Mouse (Mus musculus) CH12.LX (cell line): ENCODE measurements at regions not wholly inside any gene's neighbourhood (a gene's known extent, or its start where the extent isn't known, plus 50 kb on each side); places are given as distances from the start of the nearest gene placed in this dataset.
"Not testable (repeated sequence)": the region's sequence is repeated elsewhere in the genome, so short reads cannot be mapped to it uniquely, and the experiment has no call there.

Experiments used
- DNase-seq: peaks from one replicate; pipeline ENCODE4 v3.0.0-alpha.2; 2013; ENCODE audit errors: extremely low read depth
- H3K27ac ChIP-seq: 2 replicates; pipeline ENCODE4 v1.5.1; 2012; ENCODE audit warnings: low read depth, mild to moderate bottlenecking, control low read depth, moderate library complexity; ENCODE audit not compliant: insufficient read depth
- H3K27me3 ChIP-seq: replicated peaks from 2 replicates; pipeline ENCODE3; 2012; ENCODE audit warnings: inconsistent platforms
- H3K36me3 ChIP-seq, 2 experiments: replicated peaks in 1 of 2; 2 replicates each; pipeline versions ENCODE3 to v1.6.1; 2012; ENCODE audit warnings: inconsistent platforms in 1 of 2, low read length in 1 of 2, mild to moderate bottlenecking in 1 of 2, mixed read lengths in 1 of 2, moderate library complexity in 1 of 2; ENCODE audit not compliant: control insufficient read depth in 1 of 2, insufficient read depth in 1 of 2
- H3K4me1 ChIP-seq, 2 experiments: 2 replicates each; pipeline ENCODE4 v1.6.1; 2012; ENCODE audit warnings: inconsistent platforms in 1 of 2, moderate library complexity in 1 of 2; ENCODE audit not compliant: insufficient read depth in 2 of 2, control insufficient read depth in 1 of 2
- H3K4me2 ChIP-seq: 2 replicates; pipeline ENCODE4 v1.6.1; 2012; ENCODE audit warnings: low read depth, mild to moderate bottlenecking, control low read depth; ENCODE audit not compliant: poor library complexity, insufficient read depth, severe bottlenecking
- H3K4me3 ChIP-seq, 3 experiments: fragments of 150-350 bp in 1 of 3; sonication (generic) in 1 of 3; replicated peaks in 1 of 3; 2 replicates each; pipeline versions ENCODE3 to v1.5.1; 2011 to 2012; ENCODE audit warnings: low read depth in 2 of 3, low read length in 2 of 3, mild to moderate bottlenecking in 2 of 3, moderate library complexity in 2 of 3, control low read depth in 1 of 3, improper control_type of control experiment in 1 of 3, inconsistent platforms in 1 of 3, mixed read lengths in 1 of 3; ENCODE audit not compliant: poor library complexity in 1 of 3
- H3K79me2 ChIP-seq: replicated peaks from 2 replicates; pipeline ENCODE4 v1.6.1; 2012; ENCODE audit warnings: mild to moderate bottlenecking, moderate library complexity; ENCODE audit not compliant: control insufficient read depth, poor library complexity, insufficient read depth, severe bottlenecking; ENCODE audit errors: extremely low read depth
- H3K9ac ChIP-seq: 2 replicates; pipeline ENCODE4 v1.6.1; 2012; ENCODE audit warnings: low read depth, mild to moderate bottlenecking, control low read depth, moderate library complexity; ENCODE audit not compliant: insufficient read depth
- H3K9me3 ChIP-seq: replicated peaks from 2 replicates; pipeline ENCODE3; 2012; ENCODE audit warnings: low read length, inconsistent platforms, mixed read lengths
- CHD1 ChIP-seq: IDR thresholded peaks from 2 replicates; pipeline ENCODE4 v1.6.1; 2012; ENCODE audit warnings: low read depth, low read length, improper control_type of control experiment, inconsistent platforms
- CHD2 ChIP-seq: IDR thresholded peaks from 2 replicates; pipeline ENCODE4 v1.6.1; 2011; ENCODE audit warnings: low read length, improper control_type of control experiment
- CTCF ChIP-seq, 2 experiments: IDR thresholded peaks in 1 of 2; conservative IDR thresholded peaks in 1 of 2; 2 replicates each; pipeline ENCODE4 v1.5.1; 2011 to 2012; ENCODE audit warnings: low read depth in 2 of 2, low read length in 2 of 2, improper control_type of control experiment in 1 of 2, inconsistent platforms in 1 of 2, mild to moderate bottlenecking in 1 of 2, moderate library complexity in 1 of 2
- E2F4 ChIP-seq: IDR thresholded peaks from 2 replicates; pipeline ENCODE4 v1.6.1; 2011; ENCODE audit warnings: low read depth, low read length, improper control_type of control experiment; ENCODE audit not compliant: insufficient replicate concordance
- EP300 ChIP-seq: IDR thresholded peaks from 2 replicates; pipeline ENCODE4 v1.6.1; 2011; ENCODE audit warnings: low read length, improper control_type of control experiment
- ETS1 ChIP-seq: conservative IDR thresholded peaks from 2 replicates; pipeline ENCODE4 v1.6.1; 2012; ENCODE audit warnings: low read depth, mild to moderate bottlenecking, inconsistent platforms, low read length, improper control_type of control experiment, moderate library complexity
- GABPA ChIP-seq: IDR thresholded peaks from 2 replicates; pipeline ENCODE4 v1.6.1; 2012; ENCODE audit warnings: low read depth, low read length, improper control_type of control experiment, inconsistent platforms; ENCODE audit not compliant: insufficient replicate concordance
- IRF4 ChIP-seq: IDR thresholded peaks from 2 replicates; pipeline ENCODE4 v1.6.1; 2014; ENCODE audit warnings: low read depth, mild to moderate bottlenecking, inconsistent platforms, low read length, improper control_type of control experiment
- JUN ChIP-seq: IDR thresholded peaks from 2 replicates; pipeline ENCODE4 v1.6.1; 2011; ENCODE audit warnings: low read depth, mild to moderate bottlenecking, low read length, improper control_type of control experiment, moderate library complexity; ENCODE audit not compliant: insufficient read depth
- JUND ChIP-seq: conservative IDR thresholded peaks from 2 replicates; pipeline ENCODE4 v1.6.1; 2011; ENCODE audit warnings: low read depth, low read length, improper control_type of control experiment
- MAFK ChIP-seq: IDR thresholded peaks from 2 replicates; pipeline ENCODE4 v1.6.1; 2011; ENCODE audit warnings: low read length, improper control_type of control experiment; ENCODE audit not compliant: insufficient replicate concordance
- MAX ChIP-seq: IDR thresholded peaks from 2 replicates; pipeline ENCODE4 v1.6.1; 2011; ENCODE audit warnings: low read length, improper control_type of control experiment
- MYC ChIP-seq: IDR thresholded peaks from 2 replicates; pipeline ENCODE4 v1.6.1; 2011; ENCODE audit warnings: low read depth, mild to moderate bottlenecking, improper control_type of control experiment, low read length
- NELFE ChIP-seq: IDR thresholded peaks from 2 replicates; pipeline ENCODE4 v1.6.1; 2011; ENCODE audit warnings: low read depth, low read length, improper control_type of control experiment
- SMC3 ChIP-seq: IDR thresholded peaks from 2 replicates; pipeline ENCODE4 v1.6.1; 2011; ENCODE audit warnings: low read depth, low read length, improper control_type of control experiment
- TBP ChIP-seq: conservative IDR thresholded peaks from 2 replicates; pipeline ENCODE4 v1.6.1; 2011; ENCODE audit warnings: low read depth, low read length, improper control_type of control experiment
- UBTF ChIP-seq: IDR thresholded peaks from 2 replicates; pipeline ENCODE4 v1.6.1; 2012; ENCODE audit warnings: low read depth, mild to moderate bottlenecking, inconsistent platforms, low read length, improper control_type of control experiment, moderate library complexity
- USF1 ChIP-seq: IDR thresholded peaks from 2 replicates; pipeline ENCODE4 v1.6.1; 2014; ENCODE audit warnings: low read depth, mild to moderate bottlenecking, inconsistent platforms, low read length, improper control_type of control experiment
- ZKSCAN1 ChIP-seq: IDR thresholded peaks from 2 replicates; pipeline ENCODE4 v1.6.1; 2012; ENCODE audit warnings: low read depth, inconsistent platforms, low read length, improper control_type of control experiment, borderline replicate concordance
- dilution Hi-C: fragments of 300-500 bp; cut with MboI; formaldehyde crosslinking; loops from 2 replicates; pipeline ENCODE4 v1.14.3; 2020; ENCODE audit warnings: low sequenced_read_pairs; ENCODE audit not compliant: extremely low pct_unique_long_range_greater_than_20kb, extremely low pct_ligation_motif_present
- in situ Hi-C: fragments of 300-500 bp; cut with MboI; formaldehyde crosslinking; loops from 3 replicates; pipeline ENCODE4 v1.14.3; 2019; ENCODE audit warnings: low sequenced_read_pairs, low pct_ligation_motif_present, low pct_unique_long_range_greater_than_20kb, mixed read lengths

DNA sequence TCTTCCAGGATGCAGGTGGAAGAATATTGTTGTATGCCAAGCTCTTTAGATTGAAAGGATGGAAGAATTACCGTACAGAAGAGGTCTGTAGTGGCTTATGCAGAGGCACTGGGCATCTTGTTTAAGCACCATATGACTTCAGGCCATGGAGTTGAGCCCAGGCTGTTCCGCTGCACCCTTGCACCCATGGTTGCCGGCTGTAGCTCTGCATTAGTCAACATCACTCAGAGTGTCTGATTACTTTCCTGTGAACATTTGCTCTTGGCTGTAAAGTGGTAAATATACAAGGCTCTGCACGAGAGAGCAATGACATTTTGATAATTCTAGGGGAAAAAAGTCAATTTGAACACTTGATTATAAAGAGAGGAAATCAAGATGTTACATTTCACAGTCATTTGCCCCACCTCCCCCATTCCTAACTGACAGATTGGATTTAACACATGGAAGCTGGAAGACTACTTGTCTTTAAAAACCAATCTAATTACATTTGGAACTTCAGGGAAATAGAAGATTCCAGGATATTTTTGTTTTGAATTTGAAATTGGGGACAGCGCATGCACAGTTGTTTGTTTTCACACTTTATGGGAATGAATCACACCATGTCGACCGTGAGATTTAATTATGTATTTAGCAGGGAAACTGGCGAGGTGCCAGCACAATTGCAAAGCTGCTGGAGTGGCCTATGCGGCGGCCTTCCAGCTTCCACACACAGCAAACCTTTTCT lies 232.9 kb upstream of the Rorb start:
- Histone ChIP-seq H3K36me3 (no peaks in the 10 kb centered on the region), H3K4me1 (no peaks in the 10 kb centered on the region), H3K27me3 (no peaks in the 10 kb centered on the region), H3K9ac (no peak overlapping the region), H3K4me2 (no peak overlapping the region), H3K79me2 (no peaks in the 10 kb centered on the region), H3K27ac (no peak overlapping the region), H3K4me3 (no peak overlapping the region), H3K9me3 (no peaks in the 10 kb centered on the region)
- in situ Hi-C loops (no loop called here), dilution Hi-C loops (no loop called here)
- TF ChIP-seq ZKSCAN1 = no peak
- no peak for TF ChIP-seq TBP
- TF ChIP-seq EP300 = no peak
- TF ChIP-seq JUN = no peak
- TF ChIP-seq SMC3 = no peak
- TF ChIP-seq NELFE = no peak
- TF ChIP-seq IRF4 = no peak
- no peak for TF ChIP-seq CTCF (conservative IDR thresholded peaks at IDR 0.05 in 1 of 2, IDR thresholded peaks at IDR 0.05 in 1 of 2; ENCODE audit: low read depth in 2 of 2, low read length in 2 of 2)
- TF ChIP-seq USF1 = no peak
- TF ChIP-seq UBTF = no peak
- no peak for DNase-seq

DNA sequence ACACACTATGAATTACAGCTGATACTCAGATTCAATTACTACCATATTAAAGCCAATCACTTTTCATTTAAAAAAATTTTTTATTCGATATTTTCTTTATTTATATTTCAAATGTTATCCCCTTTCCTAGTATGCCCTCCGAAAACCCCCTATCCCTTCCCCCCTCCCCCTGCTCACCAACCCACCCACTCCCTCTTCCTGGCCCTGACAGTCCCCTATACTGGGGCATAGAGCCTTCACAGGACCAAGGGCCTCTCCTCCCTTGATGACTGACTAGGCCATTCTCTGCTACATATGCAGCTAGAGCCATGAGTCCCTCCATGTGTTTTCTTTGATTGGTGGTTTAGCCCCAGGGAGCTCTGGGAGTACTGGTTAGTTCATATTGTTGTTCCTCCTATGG lies 196.1 kb upstream of the Rorb start:
- dilution Hi-C loops, H3K36me3 ChIP-seq, H3K9me3 ChIP-seq, H3K27ac ChIP-seq, H3K9ac ChIP-seq, H3K4me3 ChIP-seq, H3K4me1 ChIP-seq, H3K79me2 ChIP-seq, in situ Hi-C loops, DNase-seq, H3K4me2 ChIP-seq, H3K27me3 ChIP-seq: not testable (repeated sequence)

DNA sequence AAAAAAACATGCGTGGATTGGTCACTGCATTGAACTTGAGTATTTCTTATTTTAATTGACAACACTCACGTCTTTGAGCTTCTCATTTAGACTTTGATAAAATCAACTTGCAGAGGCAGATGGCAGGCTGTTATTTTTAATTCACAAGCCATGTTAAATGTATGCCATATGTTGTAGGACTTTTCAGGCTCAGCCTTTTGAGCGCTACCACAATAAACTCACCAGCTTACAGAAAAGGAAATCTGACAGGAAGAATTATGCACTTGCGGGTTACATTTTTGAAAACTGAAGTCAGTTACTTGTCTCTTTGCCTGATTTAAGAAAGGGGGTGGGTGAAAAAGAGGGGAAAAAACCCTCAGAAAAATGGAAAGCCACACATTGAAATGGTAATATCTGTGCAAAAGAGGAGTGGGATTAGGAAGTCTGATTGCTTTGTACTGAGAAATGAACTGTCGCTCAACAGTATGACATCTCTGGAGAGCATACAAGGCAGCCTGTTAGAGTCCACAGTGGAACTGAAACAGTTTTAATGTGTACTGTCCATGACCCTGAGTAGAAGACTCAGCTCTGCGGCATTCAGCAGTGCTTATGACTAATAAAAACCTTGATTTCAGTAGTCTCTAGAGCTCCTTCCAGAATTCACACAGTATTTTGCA lies 195.6 kb upstream of the Rorb start:
- Histone ChIP-seq H3K4me3 (no peak overlapping the region), H3K4me2 (no peak overlapping the region), H3K36me3 (no peaks in the 10 kb centered on the region), H3K9ac (no peak overlapping the region), H3K27ac (no peak overlapping the region), H3K27me3 (no peaks in the 10 kb centered on the region), H3K79me2 (no peaks in the 10 kb centered on the region), H3K9me3 (no peaks in the 10 kb centered on the region), H3K4me1 (no peaks in the 10 kb centered on the region)
- dilution Hi-C loops (no loop called here), in situ Hi-C loops (no loop called here)
- TF ChIP-seq GABPA (no peak), MAX (no peak), E2F4 (no peak), ETS1 (no peak), CHD2 (no peak), JUND (no peak), UBTF (no peak), MYC (no peak), ZKSCAN1 (no peak), CHD1 (no peak), MAFK (no peak), USF1 (no peak)
- no peak for DNase-seq

DNA sequence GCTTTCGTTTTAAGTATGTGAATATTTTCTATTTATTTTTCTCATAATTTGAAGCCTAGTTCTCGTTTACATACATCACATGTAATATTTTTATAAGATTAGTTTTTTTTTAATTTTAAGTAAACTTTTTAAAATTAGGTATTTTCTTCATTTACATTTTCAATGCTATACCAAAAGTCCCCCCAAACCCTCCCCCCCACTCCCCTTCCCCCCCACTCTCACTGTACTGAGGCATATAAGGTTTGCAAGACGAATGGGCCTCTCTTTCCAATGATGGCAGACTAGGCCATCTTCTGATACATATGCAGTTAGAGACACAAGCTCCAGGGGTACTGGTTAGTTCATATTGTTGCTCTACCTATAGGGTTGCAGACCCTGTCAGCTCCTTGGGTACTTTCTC lies 174.9 kb upstream of the Rorb start:
- DNase-seq, H3K9me3 ChIP-seq, in situ Hi-C loops, H3K36me3 ChIP-seq, H3K79me2 ChIP-seq, H3K4me2 ChIP-seq, dilution Hi-C loops, H3K4me1 ChIP-seq, H3K27ac ChIP-seq, H3K4me3 ChIP-seq, H3K9ac ChIP-seq, H3K27me3 ChIP-seq: not testable (repeated sequence)
